Mouse (Mus musculus) urinary bladder, postnatal 4 days (tissue): ENCODE data around the gene Bco1.
A peak's percentile ranks its signal among the peaks of the same experiment; 100 is the strongest.

ENCODE experiments used
- DNase-seq, 2 experiments: peaks; one replicate each; pipeline ENCODE4 v3.0.0; 2021 to 2022; ENCODE audit warnings: low spot score in 2 of 2

Gene Bco1

DNA sequence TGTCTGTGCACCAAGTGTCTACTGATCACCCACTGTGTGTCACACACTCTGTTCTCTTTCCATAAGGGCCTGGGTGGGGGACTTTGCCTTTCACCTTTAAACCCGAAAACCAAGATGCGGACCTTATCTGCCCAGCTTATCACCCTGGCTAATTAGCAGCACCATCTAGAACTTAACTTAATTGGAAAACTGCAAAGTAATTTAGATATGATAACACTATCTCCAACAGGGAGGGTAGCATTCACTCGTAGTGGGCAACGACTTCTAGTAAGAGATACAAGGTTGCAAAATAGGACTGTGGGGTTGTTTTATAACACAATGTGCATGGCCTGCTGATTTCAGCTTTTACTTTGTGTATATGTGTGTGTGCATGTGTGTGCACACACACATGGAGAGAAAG is 5.9 kb upstream of the Bco1 start:
- no peak for DNase-seq

DNA sequence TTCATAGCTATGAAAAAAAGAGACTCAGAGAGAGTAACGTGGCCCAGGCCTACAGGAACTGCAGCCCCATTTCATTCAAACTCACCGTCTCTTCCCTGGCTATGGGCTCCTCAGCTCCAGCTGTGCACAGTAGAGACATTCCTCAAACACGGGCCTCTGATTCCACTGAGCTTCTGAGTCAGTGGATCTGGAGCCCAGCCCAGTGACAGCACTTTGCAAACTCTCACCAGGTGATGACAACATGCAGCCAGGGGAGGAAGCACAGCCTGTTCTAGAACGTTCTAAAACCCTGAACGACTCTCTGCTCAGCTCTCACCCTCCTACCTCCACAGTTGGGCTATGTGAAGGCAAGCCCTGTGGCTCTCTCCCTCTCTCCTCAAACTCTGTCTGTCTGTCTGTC is 1.6 kb upstream of the Bco1 start:
- peak in 1 of 2 experiments; percentile 41 for DNase-seq

DNA sequence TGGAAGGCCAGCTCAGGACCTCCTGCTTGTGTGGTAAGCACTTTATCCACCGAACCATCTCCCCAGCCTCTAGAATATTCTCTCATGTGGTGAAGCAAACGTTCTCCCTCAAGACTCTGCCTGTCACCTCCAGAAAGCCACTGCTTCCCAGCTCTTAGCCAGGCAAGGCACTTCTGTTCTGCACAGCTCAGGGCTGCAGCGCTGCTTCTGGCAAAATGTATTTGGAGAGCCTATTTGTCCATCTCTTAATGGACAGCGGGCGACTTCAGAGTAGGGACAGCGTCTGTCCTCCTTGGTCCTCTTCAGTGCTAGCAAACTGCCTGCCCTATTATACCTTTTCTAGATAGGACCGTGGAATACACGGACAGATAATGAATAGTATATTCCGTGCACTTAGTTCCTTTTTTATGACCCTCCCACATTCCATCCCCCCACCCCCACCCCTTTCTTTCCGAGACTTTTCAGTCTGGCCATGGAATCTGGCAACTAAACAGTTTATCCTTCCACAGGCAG is 1.5 kb downstream of the Bco1 start:
- DNase-seq, result no peak

DNA sequence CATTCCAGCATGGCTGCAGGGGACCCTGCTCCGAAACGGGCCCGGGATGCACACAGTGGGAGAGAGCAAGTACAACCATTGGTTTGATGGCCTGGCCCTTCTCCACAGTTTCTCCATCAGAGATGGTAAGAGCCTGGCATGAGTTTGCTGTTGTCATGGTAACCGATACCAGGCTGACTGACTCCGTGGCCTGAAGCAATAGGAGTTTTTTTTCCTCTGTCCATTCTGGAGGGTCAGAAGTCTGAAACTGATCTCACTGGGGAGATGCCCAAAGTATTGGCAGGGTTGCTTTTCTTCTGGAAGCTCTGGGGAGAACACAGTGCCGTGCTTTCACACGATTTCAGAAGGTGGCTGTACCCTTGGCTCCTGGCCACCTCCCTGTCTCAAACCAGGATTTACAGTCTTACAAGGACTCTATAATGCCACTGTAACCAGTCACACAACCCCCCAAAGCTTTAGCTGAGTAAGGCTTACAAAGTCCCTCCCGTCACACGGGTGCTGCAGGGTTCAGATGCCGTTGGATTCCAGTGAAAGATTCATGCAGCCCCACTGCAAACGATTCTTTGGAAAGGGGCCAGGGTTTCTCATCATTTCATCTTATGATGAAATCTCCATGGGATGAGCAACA is 2.0 kb downstream of the Bco1 start:
- DNase-seq, result no peak

DNA sequence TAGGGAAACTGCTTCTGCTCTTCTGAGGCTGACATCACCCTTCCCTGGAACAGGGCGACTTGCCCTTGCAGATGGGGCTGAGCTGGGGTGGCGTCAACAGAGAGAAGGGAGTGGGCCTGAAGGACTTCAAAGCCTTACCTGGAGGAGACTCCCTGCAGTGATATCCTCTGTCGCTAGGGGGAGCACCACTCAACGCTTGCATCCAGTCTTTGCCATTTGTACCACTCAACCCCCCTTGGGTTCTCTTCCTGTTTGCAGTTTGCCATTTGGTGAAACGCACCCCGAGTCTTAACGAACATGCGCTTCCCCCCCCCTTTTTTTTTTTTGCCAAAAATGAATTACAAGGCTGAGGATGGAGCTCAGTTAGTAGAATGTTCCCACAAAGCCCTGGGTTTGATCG is 11.9 kb downstream of the Bco1 start:
- peak; percentile 42 to 75 for DNase-seq

DNA sequence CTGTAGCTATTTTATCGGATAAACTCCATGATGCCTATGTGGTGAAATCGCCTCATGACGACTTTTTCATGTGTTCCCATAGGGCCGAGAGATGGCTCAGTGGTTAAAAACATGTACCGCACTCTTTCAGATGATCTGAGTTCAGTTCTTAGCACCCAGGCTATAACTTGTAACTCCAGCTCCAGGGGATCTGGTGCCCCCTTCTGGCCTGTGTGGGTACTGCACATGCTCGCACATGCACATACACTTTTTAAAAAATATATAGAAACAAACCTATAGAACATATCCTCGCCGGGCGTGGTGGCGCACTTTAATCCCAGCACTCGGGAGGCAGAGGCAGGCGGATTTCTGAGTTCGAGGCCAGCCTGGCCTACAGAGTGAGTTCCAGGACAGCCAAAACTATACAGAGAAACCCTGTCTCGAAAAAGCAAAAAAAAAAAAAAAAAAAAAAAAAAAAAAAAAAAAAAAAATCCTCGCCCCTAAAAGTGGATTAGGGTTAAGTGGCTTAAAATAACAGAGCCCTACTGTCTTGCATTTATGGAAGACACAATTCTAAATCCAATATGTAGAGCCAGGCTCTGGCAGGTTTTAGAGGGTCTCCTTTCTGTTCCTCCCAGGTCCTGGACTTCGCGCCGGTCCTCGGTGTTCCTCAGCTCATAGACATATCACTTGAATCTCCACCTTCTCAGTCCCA is 13.5 kb downstream of the Bco1 start:
- DNase-seq, result no peak

DNA sequence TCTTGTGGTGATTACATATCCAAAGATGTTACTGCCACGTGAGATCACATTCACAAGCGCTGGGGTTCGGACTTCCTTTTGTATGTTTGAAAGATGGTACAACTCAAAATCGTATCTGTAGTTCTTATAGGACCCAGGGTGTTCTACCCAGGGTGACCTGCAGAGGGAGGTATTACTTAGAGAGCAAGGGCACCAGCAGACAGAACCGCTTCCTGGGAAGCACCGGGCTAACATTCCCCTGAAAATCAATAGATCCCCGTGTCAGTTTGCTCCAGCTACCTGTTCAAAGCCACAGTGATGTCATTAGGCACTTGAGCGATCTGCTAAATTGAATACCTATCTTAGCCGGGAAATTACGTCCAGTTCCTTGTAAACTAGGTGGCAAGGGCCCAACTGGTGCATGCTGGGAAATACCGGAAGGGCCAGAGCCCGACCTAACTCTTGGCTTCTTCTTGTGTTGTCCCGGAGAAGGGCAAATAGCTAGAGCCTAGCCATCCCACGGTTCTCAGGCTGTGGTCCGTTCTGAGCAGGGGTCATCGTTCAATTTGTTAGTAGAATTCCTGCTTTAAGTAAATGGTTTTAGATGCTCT is 14.2 kb downstream of the Bco1 start:
- peak; percentile 40 to 73 for DNase-seq

DNA sequence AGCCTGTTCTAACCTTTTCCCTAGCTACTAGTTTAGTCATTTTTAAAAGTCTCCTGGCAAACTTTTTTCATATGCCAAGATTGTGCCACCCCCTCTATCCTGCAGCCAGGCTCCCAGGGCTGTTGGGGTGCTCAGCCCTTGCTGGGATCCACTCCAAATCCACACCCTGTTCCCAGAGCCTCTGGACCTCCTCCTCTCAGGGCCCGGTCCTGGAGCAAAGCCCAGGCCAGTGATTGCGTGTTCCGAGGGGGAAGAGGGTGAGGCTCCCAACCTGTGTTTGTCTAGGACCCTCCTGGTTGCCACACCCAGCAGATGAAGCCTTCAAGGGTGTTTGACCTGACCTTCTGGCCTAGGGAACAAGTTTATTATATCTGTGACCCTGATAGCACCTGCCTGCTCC is 16.0 kb downstream of the Bco1 start:
- no peak for DNase-seq

DNA sequence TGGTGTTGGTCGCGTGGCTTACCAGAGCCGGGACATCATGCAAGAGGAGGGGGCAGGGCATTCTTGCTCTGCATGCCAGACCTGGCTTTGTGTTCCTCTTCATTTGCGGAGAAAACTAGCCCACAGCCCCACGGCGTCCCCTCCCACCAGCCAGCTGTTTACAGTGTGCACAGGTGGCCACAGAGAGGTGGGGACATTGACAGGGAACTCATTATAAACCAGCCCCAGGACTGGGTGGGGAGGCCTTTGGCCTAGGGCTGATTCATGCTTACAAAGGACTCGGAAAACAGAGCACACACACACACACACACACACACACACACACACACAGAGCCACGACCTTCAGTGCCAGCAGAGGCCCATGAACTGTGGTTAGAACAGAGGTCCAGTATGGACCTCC is 16.6 kb downstream of the Bco1 start:
- DNase-seq, result no peak

DNA sequence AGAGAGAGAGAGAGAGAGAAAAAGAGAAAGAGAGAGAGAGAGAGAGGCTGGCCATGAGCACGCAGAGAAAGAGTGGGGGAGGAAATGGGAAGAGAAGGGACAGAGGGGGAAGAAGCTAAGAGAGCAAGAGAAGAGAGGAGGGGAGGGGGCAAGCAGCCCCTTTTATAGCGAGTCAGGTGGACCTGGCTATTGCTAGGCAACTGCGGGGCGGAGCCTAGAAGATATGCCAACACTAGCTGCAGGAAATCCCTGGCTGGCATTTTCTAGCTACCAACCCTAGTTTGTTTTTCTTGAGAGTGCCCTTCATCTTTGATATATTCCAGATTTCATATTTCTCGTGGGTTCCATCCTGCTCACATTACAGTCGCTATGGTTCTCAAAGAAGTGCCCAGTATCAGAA is 19.4 kb downstream of the Bco1 start:
- no peak for DNase-seq

DNA sequence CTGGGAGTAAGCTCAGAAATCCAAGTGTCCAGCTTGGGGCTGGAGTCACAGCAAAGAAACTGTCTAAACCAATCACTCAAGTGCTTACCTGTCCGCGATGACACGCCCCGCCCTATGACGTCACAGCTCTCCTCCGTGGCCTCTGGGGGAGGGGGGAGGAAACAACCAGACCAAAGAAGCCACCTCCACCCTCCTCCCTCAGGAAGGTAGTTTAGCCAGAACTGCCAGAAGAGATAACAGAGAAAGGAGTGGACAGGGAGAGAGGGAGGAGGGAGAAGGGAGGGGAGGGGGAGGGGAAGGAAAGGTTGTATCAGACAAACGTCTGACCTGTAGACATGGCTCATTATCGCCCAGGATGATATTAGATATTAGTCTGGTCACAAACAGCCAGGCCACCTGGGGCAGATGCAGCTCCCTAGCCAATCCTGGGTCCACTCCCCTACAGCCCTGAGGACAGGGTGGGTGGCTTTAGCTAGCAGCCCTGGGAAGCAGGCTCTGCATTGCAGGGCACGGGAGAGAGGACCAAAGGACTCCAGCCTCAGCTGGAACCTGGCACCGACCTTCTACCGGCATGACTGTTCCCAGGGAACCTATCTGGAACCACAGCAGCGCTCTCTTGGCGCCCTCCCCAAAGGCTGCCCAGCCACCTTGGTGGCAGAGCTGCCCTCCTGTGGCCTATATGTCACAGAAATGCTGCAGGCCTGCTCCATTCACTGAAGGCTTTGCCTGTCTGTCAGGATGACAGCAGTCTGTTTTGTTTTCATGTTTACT is 20.2 kb downstream of the Bco1 start:
- DNase-seq, result peak in 1 of 2 experiments; percentile 43

DNA sequence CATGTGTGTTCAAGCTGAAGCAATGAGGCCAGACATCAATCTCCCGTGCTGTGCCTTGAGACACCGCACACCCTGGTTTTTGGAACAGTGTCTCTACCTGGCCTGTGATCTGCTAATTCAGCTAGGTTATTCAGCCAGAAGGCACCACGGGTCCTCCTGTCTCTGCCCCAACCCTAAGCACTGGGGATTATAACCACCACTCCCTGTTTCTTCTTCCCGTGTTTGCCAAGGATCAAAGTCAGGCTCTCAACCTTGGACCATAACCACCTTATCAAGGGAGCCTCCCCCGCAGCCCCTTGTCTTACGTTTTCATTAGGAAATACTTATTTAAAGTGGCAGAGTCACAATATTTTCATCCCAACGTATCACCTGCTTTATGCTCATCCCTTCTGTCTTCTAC is 20.9 kb downstream of the Bco1 start:
- DNase-seq, result no peak

DNA sequence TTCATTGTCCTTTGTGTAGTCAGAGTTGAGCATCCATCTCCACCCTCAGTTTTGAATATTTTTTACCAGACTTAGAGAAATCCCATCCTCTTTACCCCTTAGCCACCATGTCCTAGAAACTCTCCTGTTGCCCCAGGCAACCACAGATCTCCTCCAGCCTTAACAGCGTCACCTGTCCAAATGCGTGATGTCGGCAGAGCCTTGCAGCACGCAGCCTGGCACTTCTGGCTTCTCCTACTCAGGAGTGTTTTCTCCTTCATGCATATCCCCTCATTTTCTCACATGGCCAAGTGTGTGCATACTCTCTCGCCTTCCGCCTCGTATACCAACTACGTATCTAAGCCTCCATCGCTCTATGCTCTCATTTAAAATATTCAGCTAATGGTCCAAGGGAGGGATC is 22.8 kb downstream of the Bco1 start:
- DNase-seq, result no peak

DNA sequence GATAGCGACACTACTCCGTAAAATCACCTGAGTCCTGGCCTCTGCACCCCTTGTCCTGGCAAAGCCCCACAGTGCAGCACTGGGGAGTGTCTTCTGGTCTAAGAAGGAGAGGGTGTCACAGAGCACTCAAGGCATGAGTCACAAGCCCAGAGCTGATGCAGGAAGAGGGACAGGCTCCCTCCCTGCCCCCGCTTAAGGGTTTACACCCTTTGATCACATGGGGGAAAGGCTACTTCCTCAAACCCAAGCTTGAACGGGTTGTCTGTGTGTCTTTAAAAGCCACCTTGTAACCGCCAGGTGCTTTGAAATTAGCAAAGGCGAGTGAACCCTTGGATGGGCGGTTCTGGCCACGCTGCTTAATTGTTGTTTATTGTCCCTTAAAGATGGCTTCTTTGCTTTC is 25.6 kb downstream of the Bco1 start:
- DNase-seq, result no peak

DNA sequence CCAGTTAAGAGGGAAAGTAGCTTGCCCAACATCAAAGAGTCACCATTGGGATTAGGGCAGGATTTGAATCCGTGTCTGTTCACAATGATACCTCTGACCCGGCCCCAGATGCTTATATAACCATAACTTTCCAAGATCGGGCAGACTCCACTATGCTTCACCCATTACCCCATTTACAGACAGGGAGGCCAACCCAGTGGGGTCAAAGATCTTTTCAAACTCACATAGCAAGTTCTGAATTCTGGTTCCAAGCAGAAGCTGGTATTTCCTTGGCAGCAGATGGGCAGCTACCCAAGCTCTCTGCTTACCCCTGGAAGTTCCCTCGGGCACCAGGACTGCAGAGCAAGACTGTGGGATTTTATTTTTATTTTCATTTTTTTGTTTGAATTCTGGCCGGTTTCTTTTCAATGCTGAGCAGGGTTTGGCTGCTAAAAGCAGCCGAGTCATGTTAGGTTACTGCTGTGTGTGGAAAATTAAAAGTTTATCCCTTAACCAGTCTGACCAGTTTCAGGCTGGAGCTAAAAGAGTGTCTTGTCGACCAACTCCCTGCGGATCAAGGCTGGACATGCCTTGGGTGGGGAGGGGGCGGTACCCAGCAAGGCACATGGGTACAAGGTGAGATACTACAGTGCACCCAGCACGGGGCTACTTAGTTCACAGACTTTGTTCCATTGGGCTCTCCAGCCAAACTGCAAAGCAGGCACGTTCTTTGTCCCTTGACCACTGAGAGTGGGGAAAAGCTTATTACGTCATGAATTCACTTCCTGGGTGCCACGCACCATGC is 28.4 kb downstream of the Bco1 start:
- peak in 1 of 2 experiments; percentile 51 for DNase-seq

DNA sequence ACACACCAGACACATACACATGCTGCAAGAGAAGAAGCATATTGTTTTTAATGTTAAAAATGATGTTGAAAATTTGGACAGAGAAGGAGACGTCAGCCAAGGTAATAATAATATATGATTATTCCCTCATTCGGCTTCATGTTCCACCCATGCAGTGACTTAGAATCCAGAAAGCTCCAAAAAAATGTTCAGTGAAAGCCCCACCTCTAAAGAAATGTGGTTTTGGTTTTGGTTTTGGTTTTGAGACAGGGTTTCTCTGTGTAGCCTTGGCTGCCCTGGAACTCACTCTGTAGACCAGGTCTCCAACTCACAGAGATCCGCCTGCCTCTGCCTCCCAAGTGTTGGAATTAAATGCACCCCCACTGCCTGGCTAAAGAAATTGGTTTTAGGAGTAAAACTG is 30.2 kb downstream of the Bco1 start:
- DNase-seq, result no peak

DNA sequence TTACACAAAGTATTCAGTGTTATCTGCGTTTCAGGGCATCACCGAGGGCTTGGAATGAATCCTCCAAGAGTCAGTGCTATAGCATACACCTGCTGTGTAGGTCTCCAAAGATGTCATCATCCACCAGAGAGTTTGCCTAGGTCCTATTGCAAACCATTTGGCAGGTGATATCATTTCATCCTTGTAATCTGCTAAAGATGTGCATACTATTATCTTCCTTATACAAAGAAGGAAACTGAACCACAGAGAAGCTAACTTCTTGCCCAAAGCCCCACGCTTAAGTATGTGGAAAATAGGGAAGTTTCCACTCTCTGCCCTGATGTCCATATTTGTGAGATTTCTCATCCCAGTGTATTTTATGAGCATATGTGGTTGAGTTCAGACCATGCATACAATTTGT is 30.8 kb downstream of the Bco1 start:
- no peak for DNase-seq

DNA sequence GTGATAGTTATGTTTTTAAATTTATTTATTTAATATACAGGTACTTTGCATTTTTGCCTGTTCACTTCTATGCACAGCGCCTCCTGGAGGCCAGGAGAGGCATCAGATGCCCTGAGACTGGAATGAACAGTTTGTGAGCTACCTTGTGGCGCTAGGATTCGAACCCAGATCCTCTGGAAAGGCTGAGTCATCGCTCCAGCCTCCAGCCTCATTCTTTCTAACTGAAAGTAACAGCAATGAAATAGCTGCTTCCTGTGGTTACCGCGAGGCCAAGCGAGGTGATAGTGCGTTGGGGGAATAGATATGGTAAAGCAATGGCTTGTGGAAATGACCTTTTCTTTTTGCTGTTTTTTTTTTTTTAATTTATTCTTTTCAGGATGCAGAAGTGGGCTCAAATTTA is 31.4 kb downstream of the Bco1 start:
- DNase-seq, result no peak

DNA sequence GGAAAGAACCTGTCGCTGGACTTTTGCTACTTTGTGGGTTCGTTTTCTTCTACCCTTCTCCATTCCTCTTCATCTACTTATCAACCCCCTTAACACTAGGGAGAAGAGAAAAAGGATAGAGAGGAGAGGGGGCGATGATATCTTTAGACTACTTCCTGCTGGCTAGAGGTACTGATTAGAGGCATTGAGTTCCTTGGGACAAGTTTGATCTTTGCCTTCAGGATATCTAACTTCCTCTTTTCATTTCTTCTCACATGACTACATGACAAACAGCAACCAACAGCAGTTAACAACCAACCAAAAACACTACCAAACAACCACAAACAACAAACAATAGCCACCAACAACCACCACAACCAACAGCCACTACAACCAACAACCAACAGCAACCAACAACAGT is 38.0 kb downstream of the Bco1 start:
- DNase-seq, result no peak

DNA sequence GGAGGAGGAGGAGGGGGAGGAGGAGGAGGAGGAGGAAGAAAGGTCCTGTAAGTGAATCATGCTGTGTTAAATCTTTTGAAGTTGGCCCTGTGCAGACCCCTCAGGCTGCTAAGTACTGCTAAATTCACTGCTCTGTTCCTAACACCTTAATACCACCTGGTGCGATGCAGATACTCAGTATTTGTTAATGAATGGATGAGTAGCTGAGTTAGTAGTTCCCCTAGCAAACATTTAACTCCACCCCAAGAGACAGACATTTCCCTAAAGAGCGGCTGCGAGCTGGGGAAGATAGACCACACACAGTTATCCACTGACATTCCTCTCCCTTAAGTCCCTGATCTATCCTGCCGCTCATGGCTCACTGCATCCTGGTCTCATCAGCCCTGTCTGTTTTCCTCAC is 40.7 kb downstream of the Bco1 start:
- no peak for DNase-seq

DNA sequence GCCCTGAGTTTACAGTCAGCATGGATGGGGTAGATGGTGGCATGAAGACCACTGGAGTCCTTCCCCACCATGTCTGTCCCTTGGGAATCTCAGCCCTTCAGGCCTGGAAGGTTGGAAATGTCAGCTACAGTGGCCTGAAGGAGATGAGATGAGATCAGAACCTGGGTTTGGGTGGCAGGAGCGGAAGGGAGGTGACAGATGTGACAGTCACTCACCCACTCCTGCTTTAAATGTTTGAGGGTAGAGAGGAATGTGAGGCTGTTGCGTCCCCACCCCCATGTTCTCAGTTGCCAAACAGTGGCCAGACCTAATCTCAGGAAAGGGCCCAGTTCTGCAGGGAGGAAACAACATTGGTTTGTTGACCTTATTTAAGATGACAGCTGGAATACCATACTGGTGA is 41.1 kb downstream of the Bco1 start:
- DNase-seq, result no peak

DNA sequence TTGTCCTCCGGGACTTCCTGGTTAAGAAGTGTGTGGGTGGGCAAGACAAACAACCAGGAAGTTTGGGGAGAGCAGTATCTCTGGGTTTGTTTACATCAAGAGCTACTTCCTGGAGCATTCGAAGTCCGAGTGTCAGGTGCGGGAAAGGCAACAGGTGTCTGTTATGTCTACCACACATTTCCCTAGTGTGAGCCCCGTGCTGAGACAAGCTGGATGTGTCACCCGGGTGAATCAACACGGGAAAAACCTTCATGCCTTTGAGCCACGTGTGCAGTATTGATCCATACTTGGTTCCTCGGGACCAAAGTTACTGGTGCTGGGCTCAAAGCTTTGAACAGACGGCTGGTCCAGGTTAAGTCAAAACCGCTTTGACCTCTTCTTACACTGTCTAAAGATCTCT is 41.7 kb downstream of the Bco1 start:
- DNase-seq, result no peak
